Mouse (Mus musculus) limb, embryonic 14.5 days (tissue): ENCODE results near the gene Ptprg. TPM values are rescaled to one million over a fixed set of nuclear protein-coding genes. Genes with fewer than 3 reads are reported as not detected.

Experiments
- ATAC-seq: fragments of 200-750 bp; cut with Nextera tagmentation; 2 replicates; pipeline ENCODE4 v1.8.0; 2017; ENCODE audit warnings: low read depth, moderate number of reproducible peaks, moderate TSS enrichment; ENCODE audit not compliant: low FRiP score
- DNase-seq: peaks from one replicate; pipeline ENCODE4 v3.0.0-alpha.2; 2015; ENCODE audit warnings: low spot score
- H3K27ac ChIP-seq: fragments of 300-500 bp; sonication (generic); replicated peaks from 2 replicates; pipeline ENCODE4 v1.5.1; 2014; ENCODE audit warnings: low read depth, mild to moderate bottlenecking, low read length, moderate library complexity, mixed read lengths
- H3K27me3 ChIP-seq: fragments of 300-500 bp; sonication (generic); 2 replicates; pipeline ENCODE4 v1.6.1; 2014; ENCODE audit warnings: low read length, mixed read lengths; ENCODE audit not compliant: control insufficient read depth, insufficient read depth
- H3K36me3 ChIP-seq: fragments of 300-500 bp; sonication (generic); 2 replicates; pipeline ENCODE4 v1.6.1; 2014; ENCODE audit warnings: mild to moderate bottlenecking, low read length, moderate library complexity, mixed read lengths; ENCODE audit not compliant: control insufficient read depth, insufficient read depth
- H3K4me1 ChIP-seq: fragments of 300-500 bp; sonication (generic); 2 replicates; pipeline ENCODE4 v1.6.1; 2014; ENCODE audit warnings: antibody characterized with exemption, low read length, mixed read lengths; ENCODE audit not compliant: control insufficient read depth, insufficient read depth
- H3K4me2 ChIP-seq: fragments of 300-500 bp; sonication (generic); replicated peaks from 2 replicates; pipeline ENCODE4 v1.6.1; 2014; ENCODE audit warnings: low read depth, mild to moderate bottlenecking, low read length, moderate library complexity; ENCODE audit not compliant: severe bottlenecking
- H3K4me3 ChIP-seq: fragments of 300-500 bp; sonication (generic); replicated peaks from 2 replicates; pipeline ENCODE4 v1.5.1; 2014; ENCODE audit warnings: low read length
- H3K9ac ChIP-seq: fragments of 300-500 bp; sonication (generic); 2 replicates; pipeline ENCODE4 v1.6.1; 2014; ENCODE audit warnings: mild to moderate bottlenecking, low read depth, low read length, moderate library complexity; ENCODE audit not compliant: severe bottlenecking
- H3K9me3 ChIP-seq: fragments of 300-500 bp; sonication (generic); 2 replicates; pipeline ENCODE4 v1.6.1; 2016; ENCODE audit warnings: low read length; ENCODE audit not compliant: control insufficient read depth
- POLR2A ChIP-seq: fragments of 200-500 bp; IDR thresholded peaks from 2 replicates; pipeline ENCODE4 v1.8.0; 2012; ENCODE audit warnings: inconsistent platforms, mild to moderate bottlenecking, moderate library complexity, borderline replicate concordance; ENCODE audit not compliant: insufficient read depth, insufficient read length; ENCODE audit errors: extremely low read depth
- WGBS: fragments of 180-500 bp; shearing (Covaris S2); extraction: QIAGEN DNeasy Blood & Tissue Kit; methylation state at CpG from one replicate; pipeline ENCODE4 v1.1.7; 2014; 5-methylcytosine and 5-hydroxymethylcytosine counted together
- polyA plus RNA-seq, 2 experiments: library from polyadenylated mRNA; depleted of rRNA in 1 of 2; stranded (reverse) in 1 of 2; unstranded in 1 of 2; fragments of >200 nt; fragmentation: Nextera tagmentation in 1 of 2; extraction: Ambion mirVana in 1 of 2; gene quantifications; 2 replicates each; pipeline versions ENCODE4 v1.2.1 to v1.2.3; 2012 to 2014

Gene Ptprg
- polyA plus RNA-seq, 2 experiments: 25.5 to 28.6 TPM

- no peak overlapping the region for H3K4me2 ChIP-seq
- no peak for TF ChIP-seq POLR2A
- ATAC-seq: no peak
- H3K9me3 ChIP-seq: no peaks in the 10 kb centered on the region
- WGBS: 39% methylated on average over 4 of the region's 4 CpGs
- DNase-seq: no peak
- peaks cover 19% of the 10 kb centered on the region for H3K4me1 ChIP-seq
- no peak overlapping the region for H3K27ac ChIP-seq
- no peaks in the 10 kb centered on the region for H3K27me3 ChIP-seq
- no peak overlapping the region for H3K9ac ChIP-seq
- no peak overlapping the region for H3K4me3 ChIP-seq
- H3K36me3 ChIP-seq: no peaks in the 10 kb centered on the region
Measured at GRCm38 (mm10) chr14:12079833-12080401, 526.6 kb downstream of the Ptprg start.

DNA sequence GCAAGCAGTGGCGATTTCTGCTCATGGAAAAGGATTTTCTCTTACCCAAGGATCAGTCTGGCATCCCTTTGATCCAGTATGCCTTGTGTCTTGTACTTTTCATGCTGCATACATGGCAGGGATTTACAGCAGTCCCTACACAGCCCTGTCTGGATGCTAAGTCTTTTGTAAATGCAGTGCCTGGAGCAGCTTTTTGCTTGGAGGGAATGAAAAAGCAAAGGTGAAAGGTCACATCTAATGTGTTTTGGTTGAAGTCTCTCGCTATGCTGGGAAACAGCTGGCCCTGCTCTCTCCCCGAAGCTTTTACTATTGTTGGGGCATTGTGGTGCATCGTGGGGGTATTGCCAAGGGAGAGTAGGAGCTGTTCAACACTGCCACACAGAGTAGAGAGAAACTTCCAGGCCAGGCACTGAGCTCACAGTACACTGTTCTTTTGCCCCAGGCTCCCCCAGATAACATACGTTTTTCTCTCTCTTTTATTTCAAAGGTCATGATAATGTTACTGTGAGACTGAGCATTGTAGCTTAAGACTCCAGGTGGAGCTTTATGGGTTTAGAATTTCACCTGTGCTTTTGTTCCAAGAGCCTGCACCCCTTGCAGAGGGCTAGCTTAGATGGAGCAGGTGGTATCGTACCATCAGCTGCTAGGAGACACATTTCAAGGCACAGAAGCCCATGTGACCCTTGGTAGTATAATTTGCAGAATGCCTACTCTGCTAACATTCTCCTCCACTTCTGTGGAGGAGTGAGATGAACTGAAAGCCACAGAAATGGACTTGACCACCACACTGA lies 529.0 kb downstream of the Ptprg start:
- no peak overlapping the region for H3K9ac ChIP-seq
- no peak overlapping the region for H3K4me2 ChIP-seq
- ATAC-seq: no peak
- H3K36me3 ChIP-seq: no peaks in the 10 kb centered on the region
- H3K9me3 ChIP-seq: no peaks in the 10 kb centered on the region
- H3K4me1 ChIP-seq: peaks cover 19% of the 10 kb centered on the region
- TF ChIP-seq POLR2A: no peak
- no peak overlapping the region for H3K4me3 ChIP-seq
- DNase-seq: no peak
- H3K27ac ChIP-seq: no peak overlapping the region
- no peaks in the 10 kb centered on the region for H3K27me3 ChIP-seq
- WGBS: 27% methylated on average over 6 of the region's 6 CpGs

DNA sequence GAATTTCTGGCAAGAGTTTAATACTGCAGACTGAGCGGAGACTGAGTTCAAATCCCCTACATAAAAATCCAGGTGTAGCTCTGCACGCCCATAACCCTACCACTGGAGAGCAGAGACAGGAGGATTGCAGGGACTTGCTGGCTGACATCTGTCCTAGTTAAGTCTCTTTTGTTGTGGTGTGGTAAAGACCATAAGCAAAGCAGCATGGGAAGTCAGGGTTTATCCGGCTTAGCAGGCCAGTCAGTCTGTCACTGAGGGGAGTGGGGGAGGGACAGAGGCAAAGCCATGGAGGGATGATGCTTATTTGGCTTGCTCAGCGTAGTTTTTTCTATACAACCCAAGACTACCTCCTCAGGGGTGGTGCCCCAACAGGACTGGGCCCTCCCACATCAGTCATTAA lies 530.7 kb downstream of the Ptprg start:
- Histone ChIP-seq H3K9ac (no peak overlapping the region), H3K4me1 (peaks cover 15% of the 10 kb centered on the region), H3K4me2 (no peak overlapping the region), H3K27me3 (no peaks in the 10 kb centered on the region), H3K36me3 (no peaks in the 10 kb centered on the region), H3K4me3 (no peak overlapping the region), H3K27ac (no peak overlapping the region), H3K9me3 (no peaks in the 10 kb centered on the region)
- DNase-seq (no peak), ATAC-seq (no peak)
- 57% methylated on average over 4 of the region's 4 CpGs for WGBS
- no peak for TF ChIP-seq POLR2A

GRCm38 (mm10) chr14:12085078-12085477 lies 531.7 kb downstream of the Ptprg start:
- WGBS: 81% methylated on average over 4 of the region's 4 CpGs
- Histone ChIP-seq H3K9me3 (no peaks in the 10 kb centered on the region), H3K27ac (no peak overlapping the region), H3K9ac (no peak overlapping the region), H3K4me2 (no peak overlapping the region), H3K4me1 (peaks cover 6% of the 10 kb centered on the region), H3K27me3 (no peaks in the 10 kb centered on the region), H3K36me3 (no peaks in the 10 kb centered on the region), H3K4me3 (no peak overlapping the region)
- DNase-seq (no peak), ATAC-seq (no peak)
- TF ChIP-seq POLR2A: no peak

GRCm38 (mm10) chr14:12086167-12086566 lies 532.8 kb downstream of the Ptprg start:
- no peaks in the 10 kb centered on the region for H3K27me3 ChIP-seq
- no peak for TF ChIP-seq POLR2A
- H3K4me1 ChIP-seq: peaks cover 6% of the 10 kb centered on the region
- no peak overlapping the region for H3K4me2 ChIP-seq
- no peak overlapping the region for H3K27ac ChIP-seq
- H3K9me3 ChIP-seq: no peaks in the 10 kb centered on the region
- no peak overlapping the region for H3K9ac ChIP-seq
- ATAC-seq (no peak; the same call in 1 of the 2 replicates), DNase-seq (peak; percentile 44)
- no peaks in the 10 kb centered on the region for H3K36me3 ChIP-seq
- no peak overlapping the region for H3K4me3 ChIP-seq
- WGBS: 59% methylated on average over 5 of the region's 5 CpGs
